ENCODE assay signal across 19 mouse cellular contexts in the genomic region with DNA sequence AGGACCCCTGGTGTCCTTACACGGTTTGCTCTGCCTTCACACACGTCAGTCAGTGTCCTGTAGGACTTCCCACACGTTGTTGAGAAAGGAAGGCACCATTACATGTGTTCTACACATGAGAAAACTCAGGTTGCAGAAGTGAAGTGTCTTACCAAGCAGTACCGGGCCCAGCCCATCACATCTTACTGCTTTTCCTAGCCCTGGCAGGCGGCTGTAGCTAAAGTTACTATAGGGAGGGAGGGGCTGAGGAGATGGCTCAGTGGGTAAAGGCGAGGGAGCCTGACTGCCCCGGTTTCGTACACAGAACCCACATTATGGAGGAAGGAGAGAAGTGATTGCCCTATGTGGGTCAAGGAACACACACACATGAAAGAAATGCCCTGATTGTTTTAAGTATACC.
A peak's percentile ranks its signal among the peaks of the same experiment; 100 is the strongest.
DNase-seq lines count a peak whose midpoint lies in the region; ATAC-seq and TF ChIP-seq lines count a peak whose summit lies in the region.
"Had no signal": no experiment of that assay in that cellular context is flagged by ENCODE, and none has a peak within 500 bp of the region (broad histone marks: within the 10 kb centered on the region; RNA-seq: fewer than 3 reads in every experiment).

No protein-coding gene starts in this region.

- TF ChIP-seq EP300 in heart, postnatal 0 days (IDR thresholded peaks at IDR 0.05; ENCODE audit: low read depth), result no peak
- TF ChIP-seq EP300 in stomach, postnatal 0 days (optimal IDR thresholded peaks at IDR 0.05), result no peak

- no peak for ATAC-seq in heart, embryonic 11.5 days (replicated peaks; ENCODE audit: insufficient number of reproducible peaks, low FRiP score, low TSS enrichment)
- no peak for ATAC-seq in heart, postnatal 0 days (ENCODE audit: insufficient read depth, low read depth)
- ATAC-seq in stomach, embryonic 16.5 days (ENCODE audit: insufficient read depth, low FRiP score), result no peak
- ATAC-seq in stomach, postnatal 0 days (ENCODE audit: low FRiP score, low TSS enrichment), result no peak
- no peak for ATAC-seq in kidney, embryonic 16.5 days (ENCODE audit: low FRiP score, low TSS enrichment)
- ATAC-seq: forebrain, embryonic 14.5 days; hindbrain, embryonic 16.5 days; midbrain, embryonic 15.5 days had no signal

- H3K27me3 ChIP-seq in heart, embryonic 11.5 days (ENCODE audit: control insufficient read depth, insufficient read depth, low read length), result no peaks in the 10 kb centered on the region
- no peaks in the 10 kb centered on the region for H3K27me3 ChIP-seq in heart, postnatal 0 days (ENCODE audit: control insufficient read depth, insufficient read depth, low read length)
- no peaks in the 10 kb centered on the region for H3K27me3 ChIP-seq in stomach, embryonic 16.5 days (ENCODE audit: control insufficient read depth, insufficient read depth, low read length)
- H3K27me3 ChIP-seq in stomach, postnatal 0 days (ENCODE audit: control insufficient read depth, insufficient read depth, low read length), result no peaks in the 10 kb centered on the region
- H3K27me3 ChIP-seq in kidney, embryonic 16.5 days (ENCODE audit: insufficient read depth, low read length), result no peaks in the 10 kb centered on the region
- H3K27me3 ChIP-seq: midbrain, embryonic 15.5 days; neural tube, embryonic 15.5 days had no signal

- no peak for TF ChIP-seq CTCF in heart, postnatal 0 days (IDR thresholded peaks at IDR 0.05; ENCODE audit: low read depth)
- TF ChIP-seq CTCF in stomach, postnatal 0 days (IDR thresholded peaks at IDR 0.05; ENCODE audit: low read depth), result no peak

- WGBS in heart, embryonic 11.5 days (ENCODE audit: insufficient replicate concordance), result 80% methylated on average over 8 of the region's 8 CpGs
- WGBS in heart, postnatal 0 days, result 80% methylated on average over 8 of the region's 8 CpGs
- 76% methylated on average over 8 of the region's 8 CpGs for WGBS in stomach, embryonic 16.5 days
- 82% methylated on average over 8 of the region's 8 CpGs for WGBS in stomach, postnatal 0 days
- 64% methylated on average over 8 of the region's 8 CpGs for WGBS in kidney, embryonic 16.5 days

- no peak overlapping the region for H3K9ac ChIP-seq in heart, embryonic 11.5 days (ENCODE audit: low read depth, low read length)
- H3K9ac ChIP-seq in heart, postnatal 0 days (replicated peaks; ENCODE audit: low read depth, low read length), result no peak overlapping the region
- H3K9ac ChIP-seq in stomach, embryonic 16.5 days (ENCODE audit: low read length), result no peak overlapping the region
- H3K9ac ChIP-seq in stomach, postnatal 0 days (ENCODE audit: low read length), result no peak overlapping the region
- no peak overlapping the region for H3K9ac ChIP-seq in kidney, embryonic 16.5 days (replicated peaks; ENCODE audit: low read length)
- H3K9ac ChIP-seq: midbrain, embryonic 15.5 days; neural tube, embryonic 15.5 days had no signal

- H3K4me3 ChIP-seq in heart, embryonic 11.5 days (ENCODE audit: low read depth, low read length), result no peak overlapping the region
- no peak overlapping the region for H3K4me3 ChIP-seq in heart, postnatal 0 days (ENCODE audit: low read depth, low read length)
- H3K4me3 ChIP-seq in stomach, embryonic 16.5 days (replicated peaks; ENCODE audit: low read length), result no peak overlapping the region
- H3K4me3 ChIP-seq in stomach, postnatal 0 days (ENCODE audit: low read depth, low read length), result no peak overlapping the region
- no peak overlapping the region for H3K4me3 ChIP-seq in kidney, embryonic 16.5 days (ENCODE audit: low read length)
- H3K4me3 ChIP-seq: left cerebral cortex, adult 2 months; midbrain, embryonic 15.5 days; myocyte; neural tube, embryonic 15.5 days had no signal

- H3K4me1 ChIP-seq in heart, embryonic 11.5 days (ENCODE audit: control insufficient read depth, insufficient read depth, low read length), result peaks cover 29% of the 10 kb centered on the region
- peaks cover 33% of the 10 kb centered on the region for H3K4me1 ChIP-seq in heart, postnatal 0 days (ENCODE audit: control insufficient read depth, insufficient read depth)
- H3K4me1 ChIP-seq in stomach, embryonic 16.5 days (ENCODE audit: control insufficient read depth, insufficient read depth, low read length), result peaks cover 24% of the 10 kb centered on the region
- H3K4me1 ChIP-seq in stomach, postnatal 0 days (replicated peaks; ENCODE audit: control insufficient read depth, insufficient read depth), result 0 out of 2 replicates have a peak, but pooled peaks cover 5% of the 10 kb centered on the region
- peaks cover 25% of the 10 kb centered on the region for H3K4me1 ChIP-seq in kidney, embryonic 16.5 days (ENCODE audit: insufficient read depth, low read length)

- no peak overlapping the region for H3K27ac ChIP-seq in heart, embryonic 11.5 days (ENCODE audit: low read depth, low read length)
- peak overlapping the region; percentile 91 for H3K27ac ChIP-seq in heart, postnatal 0 days (ENCODE audit: low read depth)
- H3K27ac ChIP-seq in stomach, embryonic 16.5 days (ENCODE audit: low read length), result 0 out of 2 replicates have a peak overlapping the region, but pooled peaks have one; percentile 77
- no peak overlapping the region for H3K27ac ChIP-seq in stomach, postnatal 0 days (replicated peaks)
- H3K27ac ChIP-seq in kidney, embryonic 16.5 days (ENCODE audit: low read length), result no peak overlapping the region
- H3K27ac ChIP-seq: left cerebral cortex, adult 2 months; midbrain, embryonic 15.5 days; neural tube, embryonic 15.5 days had no signal

- no peaks in the 10 kb centered on the region for H3K36me3 ChIP-seq in heart, embryonic 11.5 days (ENCODE audit: control insufficient read depth, insufficient read depth, low read length)
- no peaks in the 10 kb centered on the region for H3K36me3 ChIP-seq in heart, postnatal 0 days (replicated peaks; ENCODE audit: control insufficient read depth, insufficient read depth, low read length)
- H3K36me3 ChIP-seq in stomach, embryonic 16.5 days (ENCODE audit: control insufficient read depth, insufficient read depth, low read length), result no peaks in the 10 kb centered on the region
- no peaks in the 10 kb centered on the region; the same call in 1 of the 2 replicates for H3K36me3 ChIP-seq in stomach, postnatal 0 days (ENCODE audit: control insufficient read depth, insufficient read depth, low read length)
- no peaks in the 10 kb centered on the region for H3K36me3 ChIP-seq in kidney, embryonic 16.5 days (ENCODE audit: insufficient read depth, low read length)
- H3K36me3 ChIP-seq: midbrain, embryonic 15.5 days; neural tube, embryonic 15.5 days had no signal

- intact Hi-C loops in heart, postnatal 36 days (cut with DNase I), result loop anchor here (2.0 kb wide), 1 partner anchor 107 kb away; no protein-coding TSS in a partner anchor

- peak; percentile 86 for DNase-seq in heart, adult 11 months
- no peak for DNase-seq in heart, postnatal 0 days (ENCODE audit: low spot score)
- DNase-seq in heart, postnatal 36 days, result no peak
- no peak for DNase-seq in stomach, postnatal 0 days (ENCODE audit: low spot score)
- peak; percentile 48 for DNase-seq in naive thymus-derived CD4-positive, alpha-beta T cell, adult 2 months (ENCODE audit: low read depth)
- DNase-seq: cerebellum, adult 8-10 months; kidney, adult 8-10 months; left cerebral cortex, postnatal 4 days; liver; right cerebral cortex, postnatal 14 days had no signal

- H3K9me3 ChIP-seq in heart, embryonic 11.5 days (replicated peaks; ENCODE audit: control insufficient read depth, low read length), result no peaks in the 10 kb centered on the region
- no peaks in the 10 kb centered on the region for H3K9me3 ChIP-seq in heart, postnatal 0 days (replicated peaks; ENCODE audit: control insufficient read depth, low read length)
- H3K9me3 ChIP-seq in stomach, embryonic 16.5 days (replicated peaks; ENCODE audit: control insufficient read depth, low read length), result no peaks in the 10 kb centered on the region
- H3K9me3 ChIP-seq in stomach, postnatal 0 days (ENCODE audit: control insufficient read depth, low read length), result no peaks in the 10 kb centered on the region
- H3K9me3 ChIP-seq in kidney, embryonic 16.5 days (ENCODE audit: low read length), result no peaks in the 10 kb centered on the region
- H3K9me3 ChIP-seq: midbrain, embryonic 15.5 days; neural tube, embryonic 15.5 days had no signal

- no peak overlapping the region for H3K4me2 ChIP-seq in heart, embryonic 11.5 days
- no peak overlapping the region for H3K4me2 ChIP-seq in heart, postnatal 0 days (ENCODE audit: low read depth, low read length)
- no peak overlapping the region for H3K4me2 ChIP-seq in stomach, embryonic 16.5 days (ENCODE audit: low read depth, low read length)
- no peak overlapping the region for H3K4me2 ChIP-seq in stomach, postnatal 0 days (replicated peaks; ENCODE audit: low read depth)
- H3K4me2 ChIP-seq in kidney, embryonic 16.5 days (replicated peaks; ENCODE audit: low read depth, low read length), result no peak overlapping the region
- H3K4me2 ChIP-seq: midbrain, embryonic 15.5 days; neural tube, embryonic 15.5 days had no signal

Comparison
In these comparisons a context has a peak if more than half of its experiments do, and no peak if none do; other contexts are left out.
1. DNase-seq: peak in heart, adult 11 months (single experiment) and naive thymus-derived CD4-positive, alpha-beta T cell, adult 2 months (single experiment); none in heart, postnatal 0 days (single experiment), heart, postnatal 36 days (0 of 2) and stomach, postnatal 0 days (single experiment).
2. H3K27ac ChIP-seq: peak in heart, postnatal 0 days (single experiment) and stomach, embryonic 16.5 days (single experiment); none in heart, embryonic 11.5 days (single experiment), stomach, postnatal 0 days (single experiment) and kidney, embryonic 16.5 days (single experiment).